Mouse (Mus musculus) frontal cortex, postnatal 36 days (tissue): ENCODE measurements at regions not wholly inside any gene's neighbourhood (a gene's known extent, or its start where the extent isn't known, plus 50 kb on each side); places are given as distances from the start of the nearest gene placed in this dataset.

Source experiments
- DNase-seq, 2 experiments: peaks; one replicate each; pipeline ENCODE4 v3.0.0; 2022; ENCODE audit warnings: low spot score in 2 of 2

GRCm38 (mm10) chr14:24997786-24998509 lies 461.0 kb upstream of the Zmiz1 start:
- DNase-seq, result no peak

GRCm38 (mm10) chr14:24999008-24999572 lies 459.9 kb upstream of the Zmiz1 start:
- peak; percentile 8 to 53 for DNase-seq

- no peak for DNase-seq
Observed at GRCm38 (mm10) chr14:25005241-25005946, 453.6 kb upstream of the Zmiz1 start.

- DNase-seq, result peak in 1 of 2 experiments; percentile 44
Observed at GRCm38 (mm10) chr14:25011926-25012325, 447.1 kb upstream of the Zmiz1 start.

GRCm38 (mm10) chr14:25015288-25016238 lies 443.4 kb upstream of the Zmiz1 start:
- peak in 1 of 2 experiments; percentile 15 for DNase-seq

GRCm38 (mm10) chr14:25017860-25018259 lies 441.1 kb upstream of the Zmiz1 start:
- DNase-seq, result no peak

GRCm38 (mm10) chr14:25019306-25019905 lies 439.6 kb upstream of the Zmiz1 start:
- DNase-seq, result no peak

- no peak for DNase-seq
Observed at GRCm38 (mm10) chr14:25022523-25023269, 436.3 kb upstream of the Zmiz1 start.

- DNase-seq, result no peak
Observed at GRCm38 (mm10) chr14:25023270-25023800, 435.6 kb upstream of the Zmiz1 start.

- no peak for DNase-seq
Observed at GRCm38 (mm10) chr14:25025074-25025473, 433.9 kb upstream of the Zmiz1 start.

GRCm38 (mm10) chr14:25027076-25027475 lies 431.9 kb upstream of the Zmiz1 start:
- no peak for DNase-seq

- no peak for DNase-seq
Observed at GRCm38 (mm10) chr14:25027842-25028241, 431.1 kb upstream of the Zmiz1 start.

GRCm38 (mm10) chr14:25030881-25031280 lies 428.1 kb upstream of the Zmiz1 start:
- no peak for DNase-seq

GRCm38 (mm10) chr14:25031756-25032680 lies 427.0 kb upstream of the Zmiz1 start:
- DNase-seq, result no peak

GRCm38 (mm10) chr14:25032899-25033298 lies 426.1 kb upstream of the Zmiz1 start:
- DNase-seq, result no peak

- no peak for DNase-seq
Observed at GRCm38 (mm10) chr14:25042265-25042664, 416.7 kb upstream of the Zmiz1 start.

GRCm38 (mm10) chr14:25044106-25044505 lies 414.9 kb upstream of the Zmiz1 start:
- peak; percentile 62 for DNase-seq

GRCm38 (mm10) chr14:25044867-25045266 lies 414.1 kb upstream of the Zmiz1 start:
- no peak for DNase-seq

GRCm38 (mm10) chr14:25050674-25051251 lies 408.2 kb upstream of the Zmiz1 start:
- DNase-seq, result peak in 1 of 2 experiments; percentile 34
